Mouse (Mus musculus): ENCODE results near the gene Sdk1. TPM values are rescaled to one million over a fixed set of nuclear protein-coding genes. Genes with fewer than 3 reads are reported as not detected.

The Sdk1 gene
- total RNA-seq, 2 experiments from 2014 or later = 8.1 to 8.2 TPM

DNA sequence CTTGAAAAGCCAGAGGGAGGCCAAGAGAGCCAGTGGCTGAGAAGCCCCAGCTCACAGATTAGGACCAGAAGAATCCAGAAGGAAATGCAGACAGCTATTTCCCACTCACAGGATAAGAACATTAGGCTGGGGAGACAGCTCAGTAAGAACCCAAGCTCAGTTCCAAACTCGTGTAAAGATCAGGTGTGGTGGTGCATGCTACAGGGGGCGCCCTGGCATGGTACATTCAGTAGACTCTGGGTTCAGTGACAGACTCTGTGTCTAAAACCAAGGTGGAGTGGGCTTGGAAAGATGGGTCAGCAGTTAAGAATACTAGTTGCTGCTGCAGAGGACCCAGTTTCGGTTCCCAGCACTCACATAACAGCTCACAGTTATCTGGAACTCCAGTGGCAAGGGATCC lies 832.6 kb downstream of the Sdk1 start:
- DNase-seq (ENCODE audit: extremely low spot score in 1 of 2, low spot score in 1 of 2) = no peak

- DNase-seq (ENCODE audit: extremely low spot score in 1 of 2, low spot score in 1 of 2) = peak in 1 of 2 experiments; percentile 36
These were observed 833.5 kb downstream of the Sdk1 start for GRCm38 (mm10) chr5:142074561-142075500.

DNA sequence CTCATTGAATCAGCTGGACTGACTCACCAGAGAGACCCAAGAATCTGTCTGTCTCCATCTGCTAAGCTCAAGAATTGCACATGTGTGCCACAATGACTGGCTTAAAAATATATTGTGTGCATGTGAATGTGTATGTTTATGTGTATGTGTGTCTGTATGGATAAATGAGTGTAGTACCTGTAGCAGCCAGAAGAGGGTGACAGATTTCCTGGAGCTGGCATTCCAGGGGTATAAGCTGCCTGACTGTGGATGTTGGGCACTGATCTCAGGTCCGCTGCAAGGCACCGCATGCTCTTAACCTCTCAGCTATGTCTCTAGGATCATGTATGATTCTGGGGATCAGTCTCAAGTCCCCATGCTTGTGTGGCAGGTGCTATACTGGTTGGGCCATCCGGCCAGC lies 839.4 kb downstream of the Sdk1 start:
- no peak for DNase-seq (ENCODE audit: extremely low spot score in 1 of 2, low spot score in 1 of 2)

DNA sequence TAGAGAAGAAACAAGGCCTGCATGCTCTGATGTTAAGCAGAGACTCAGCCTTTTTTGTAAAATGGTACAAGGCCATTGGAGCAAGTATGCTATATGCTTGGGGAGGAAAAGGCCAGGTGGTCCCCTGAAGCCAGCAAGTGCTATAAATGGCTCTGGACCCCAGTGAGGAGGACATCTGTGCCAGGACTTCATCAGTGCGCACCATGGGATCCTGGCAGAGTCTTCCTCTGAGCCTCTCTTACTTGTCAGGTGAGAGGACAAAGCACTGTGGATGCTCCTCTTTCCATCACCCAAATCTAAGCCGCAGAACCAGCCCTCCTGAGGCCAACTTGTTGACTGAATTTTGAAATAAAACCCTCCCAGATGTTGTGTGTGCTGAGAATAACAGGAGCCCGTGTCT lies 839.8 kb downstream of the Sdk1 start:
- DNase-seq (ENCODE audit: extremely low spot score in 1 of 2, low spot score in 1 of 2) = no peak

DNA sequence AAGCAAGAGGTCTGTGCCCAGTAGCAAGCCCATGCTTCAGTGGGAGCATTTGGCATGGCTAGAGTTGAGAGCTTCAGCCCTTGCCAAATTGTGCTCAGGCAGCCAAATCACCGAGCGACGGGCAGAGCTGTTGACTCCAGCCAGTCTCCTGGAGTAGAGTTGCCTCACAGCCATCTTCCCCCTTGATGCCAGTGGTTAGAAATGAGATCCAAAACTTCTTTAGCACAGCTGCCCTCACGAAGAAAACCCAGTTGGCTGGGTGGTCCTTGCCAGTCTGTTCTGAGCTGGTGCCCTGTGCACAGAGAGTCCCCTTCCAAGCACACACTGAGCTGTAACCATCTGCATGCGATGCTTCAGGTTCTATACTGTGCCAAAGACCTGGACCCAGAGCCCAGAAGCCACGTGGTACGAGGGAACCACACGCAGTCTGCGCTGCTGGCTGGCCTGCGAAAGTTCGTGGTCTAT lies 855.1 kb downstream of the Sdk1 start:
- DNase-seq (ENCODE audit: extremely low spot score in 1 of 2, low spot score in 1 of 2) = no peak

DNA sequence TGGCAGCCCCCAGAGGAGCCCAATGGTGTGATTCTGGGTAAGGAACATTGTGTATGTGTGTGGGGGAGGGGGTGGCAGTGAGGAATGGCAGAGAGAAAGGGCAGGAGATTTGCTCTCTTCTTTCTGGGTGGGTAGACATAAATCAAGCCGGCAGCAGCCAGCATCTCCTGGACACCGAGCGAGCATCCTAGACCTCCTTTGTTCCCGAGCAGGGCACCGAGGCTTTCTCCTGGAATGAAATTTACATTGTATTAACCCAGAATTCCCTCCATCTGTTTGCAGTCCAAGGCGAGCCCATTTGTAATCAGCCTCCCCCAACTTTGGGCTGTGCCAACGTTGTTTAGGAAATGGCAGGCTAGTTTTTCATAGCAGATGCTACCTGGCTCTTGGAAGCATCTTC lies 858.9 kb downstream of the Sdk1 start:
- DNase-seq (ENCODE audit: extremely low spot score in 1 of 2, low spot score in 1 of 2) = no peak

- DNase-seq (ENCODE audit: extremely low spot score in 1 of 2, low spot score in 1 of 2) = no peak
These were observed 866.1 kb downstream of the Sdk1 start for GRCm38 (mm10) chr5:142107434-142107833.

DNA sequence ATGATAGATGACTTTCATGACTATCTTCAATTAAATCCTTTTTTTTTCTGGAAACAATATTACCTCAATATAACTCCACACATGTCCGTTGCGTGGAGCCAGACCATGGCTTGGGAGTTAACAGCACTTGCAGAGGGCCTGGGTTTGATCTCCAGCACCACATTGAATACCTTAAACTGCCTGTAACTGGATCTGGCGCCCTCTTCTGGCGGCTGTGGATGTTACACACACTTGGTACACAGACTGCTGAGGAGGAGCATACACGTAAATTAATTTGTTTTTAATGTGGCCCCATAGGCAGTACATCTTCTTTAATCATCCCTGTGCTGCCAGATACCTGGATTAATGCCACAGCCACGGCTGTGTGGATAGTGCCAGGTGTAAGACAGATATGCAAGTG lies 870.7 kb downstream of the Sdk1 start:
- DNase-seq (ENCODE audit: extremely low spot score in 1 of 2, low spot score in 1 of 2) = no peak

- DNase-seq (ENCODE audit: extremely low spot score in 1 of 2, low spot score in 1 of 2) = no peak
These were observed 872.2 kb downstream of the Sdk1 start for GRCm38 (mm10) chr5:142113210-142114175.

DNA sequence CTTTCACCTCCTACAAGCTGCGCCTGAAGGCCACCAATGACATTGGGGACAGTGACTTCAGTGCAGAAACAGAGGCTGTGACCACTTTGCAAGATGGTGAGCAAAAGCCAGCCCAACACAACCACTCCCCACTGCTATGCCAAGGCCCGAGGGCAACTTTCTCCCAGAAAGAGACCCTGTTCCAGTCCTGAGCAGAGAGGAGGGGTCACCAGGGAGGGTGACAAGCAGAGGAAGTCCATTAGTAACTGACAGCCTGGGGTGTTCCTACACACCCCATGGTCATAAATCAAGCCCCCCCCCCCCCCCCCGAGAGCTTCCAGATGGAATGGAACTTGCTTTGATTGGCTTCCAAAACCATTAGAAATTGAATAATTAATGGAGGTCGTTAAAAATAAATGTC lies 886.5 kb downstream of the Sdk1 start:
- DNase-seq (ENCODE audit: extremely low spot score in 1 of 2, low spot score in 1 of 2) = no peak

- DNase-seq (ENCODE audit: extremely low spot score in 1 of 2, low spot score in 1 of 2) = no peak
These were observed 886.9 kb downstream of the Sdk1 start for GRCm38 (mm10) chr5:142128181-142128611.

DNA sequence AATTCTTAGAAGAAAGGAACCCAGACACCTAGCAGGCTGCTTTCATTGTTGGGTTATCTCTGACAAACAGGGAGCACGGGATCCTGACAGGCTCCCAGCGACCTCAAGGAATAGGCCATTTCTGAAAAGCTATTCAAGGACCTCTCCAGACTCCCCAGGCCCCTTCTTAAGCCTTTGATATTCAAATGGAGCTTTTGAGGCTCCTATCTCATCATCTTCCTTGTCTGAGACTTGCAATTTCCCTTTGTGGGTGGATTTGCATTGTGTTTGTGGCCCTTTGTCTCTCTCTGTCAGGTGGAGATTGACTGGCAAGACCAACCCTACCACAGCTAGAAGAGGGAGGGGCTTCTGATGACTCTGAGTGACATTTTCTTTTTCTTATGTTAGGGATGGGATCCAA lies 888.7 kb downstream of the Sdk1 start:
- DNase-seq (ENCODE audit: extremely low spot score in 1 of 2, low spot score in 1 of 2) = no peak

DNA sequence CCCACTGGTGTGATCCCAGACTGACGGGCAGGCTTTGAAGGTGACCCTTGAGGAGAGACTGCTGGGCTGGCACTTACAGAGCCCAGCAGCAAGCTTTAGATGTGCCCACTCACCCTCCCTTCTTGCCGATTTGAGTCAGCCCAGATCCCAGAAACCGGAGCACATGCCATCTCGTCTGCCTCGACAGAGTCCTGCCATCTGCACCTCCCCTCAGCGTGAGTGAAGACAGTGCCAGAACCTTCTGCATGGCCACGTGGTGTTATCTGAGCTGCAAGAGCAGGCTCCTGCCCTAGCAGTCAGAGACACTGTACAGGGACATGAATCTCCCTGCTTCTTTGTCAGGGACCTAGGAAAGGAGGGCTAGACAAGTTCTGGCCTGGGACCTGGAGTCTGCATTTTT lies 898.7 kb downstream of the Sdk1 start:
- DNase-seq (ENCODE audit: extremely low spot score in 1 of 2, low spot score in 1 of 2) = peak; percentile 22 to 39

DNA sequence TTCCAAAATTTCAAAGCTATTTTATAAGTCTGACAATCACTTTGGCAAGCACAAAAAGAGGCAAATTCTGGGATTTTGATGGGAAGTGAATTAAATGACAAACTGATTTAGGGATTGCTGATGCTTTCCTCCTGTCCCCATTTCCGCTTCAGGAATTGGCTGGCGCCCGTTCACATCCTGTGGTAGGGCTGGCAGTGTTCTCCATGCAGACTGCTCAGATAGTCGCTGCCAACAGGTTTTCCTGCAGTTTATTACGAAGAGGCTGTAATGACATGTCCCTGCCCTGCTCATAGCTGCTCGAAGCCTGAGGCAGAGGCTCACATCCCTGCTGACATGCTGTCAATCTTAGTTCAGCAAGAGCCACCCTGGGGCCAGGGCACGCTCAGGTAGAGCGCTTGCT lies 908.3 kb downstream of the Sdk1 start:
- DNase-seq (ENCODE audit: extremely low spot score in 1 of 2, low spot score in 1 of 2) = peak in 1 of 2 experiments; percentile 8

- DNase-seq (ENCODE audit: extremely low spot score in 1 of 2, low spot score in 1 of 2) = no peak
These were observed 909.5 kb downstream of the Sdk1 start for GRCm38 (mm10) chr5:142150756-142151155.

GRCm38 (mm10) chr5:142156868-142157852 lies 915.9 kb downstream of the Sdk1 start:
- DNase-seq (ENCODE audit: extremely low spot score in 1 of 2, low spot score in 1 of 2) = no peak

DNA sequence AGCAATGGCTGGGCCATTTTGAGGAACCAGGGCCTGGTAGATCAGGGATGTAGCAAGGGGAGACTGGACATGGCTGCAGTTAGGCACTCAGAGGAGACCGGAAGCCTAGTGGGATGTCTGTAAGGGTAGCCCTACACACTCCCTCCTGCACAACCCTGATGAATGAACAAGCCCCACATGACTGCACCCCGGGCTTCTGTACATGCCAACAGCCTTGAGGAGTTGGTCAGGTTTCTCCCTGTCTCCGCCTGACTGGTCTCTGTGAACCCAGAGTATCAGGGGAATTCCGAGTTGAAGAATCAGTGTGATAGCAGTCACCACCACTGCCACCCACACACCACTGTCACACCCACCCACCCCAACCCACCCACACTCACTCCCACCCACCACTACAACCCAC lies 922.2 kb downstream of the Sdk1 start:
- DNase-seq (ENCODE audit: extremely low spot score in 1 of 2, low spot score in 1 of 2) = no peak

GRCm38 (mm10) chr5:142173636-142174035 lies 932.3 kb downstream of the Sdk1 start:
- DNase-seq (ENCODE audit: extremely low spot score in 1 of 2, low spot score in 1 of 2) = no peak

DNA sequence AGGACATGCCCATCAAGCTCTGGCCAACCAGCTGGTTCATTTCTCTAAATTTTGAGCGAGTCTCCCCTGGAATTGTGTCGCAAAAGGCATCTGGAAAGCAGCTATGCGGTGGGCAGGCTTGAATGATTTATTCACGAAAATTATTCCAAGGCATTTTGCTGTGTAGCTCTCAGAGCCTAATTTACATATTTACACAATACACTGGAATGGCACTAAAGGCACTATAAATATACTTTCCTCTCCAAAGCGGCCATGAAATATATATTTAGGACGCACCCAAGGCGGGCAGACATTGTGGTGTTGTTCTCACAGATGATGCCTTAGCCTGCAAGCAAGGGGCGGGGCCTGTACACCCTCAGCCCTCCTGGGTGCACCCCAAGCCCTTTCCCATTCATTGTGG lies 936.9 kb downstream of the Sdk1 start:
- peak in 1 of 2 experiments; percentile 12 for DNase-seq (ENCODE audit: extremely low spot score in 1 of 2, low spot score in 1 of 2)

- DNase-seq (ENCODE audit: extremely low spot score in 1 of 2, low spot score in 1 of 2) = no peak
These were observed 938.0 kb downstream of the Sdk1 start for GRCm38 (mm10) chr5:142179304-142179703.

Measured in layer of hippocampus, postnatal 25 days (tissue).